Mouse (Mus musculus): ENCODE measurements around the gene Cavin1. TPM values are rescaled to one million over a fixed set of nuclear protein-coding genes. Genes with fewer than 3 reads are reported as not detected.

The Cavin1 gene
- polyA plus RNA-seq, 2 experiments from 2014 or later, result 1.8 to 3.1 TPM

GRCm38 (mm10) chr11:100908112-100908511 lies 62.6 kb downstream of the Cavin1 start:
- ATAC-seq, result no peak

- no peak for ATAC-seq
These were observed 63.8 kb downstream of the Cavin1 start for GRCm38 (mm10) chr11:100906885-100907284.

Other genes with a start within 250 kb of the Cavin1 start
- 10 to 100 TPM; 21.2 to 35.8 TPM for gene Rab5c, start 232.7 kb downstream of the Cavin1 start, polyA plus RNA-seq (2017; shearing (Covaris generic))
- gene Kcnh4, start 210.9 kb downstream of the Cavin1 start, polyA plus RNA-seq (2017; shearing (Covaris generic)), result not detected
- gene Hcrt, start 208.0 kb downstream of the Cavin1 start, polyA plus RNA-seq (2017; shearing (Covaris generic)), result not detected
- gene Ghdc, start 199.9 kb downstream of the Cavin1 start, polyA plus RNA-seq (2017; shearing (Covaris generic)), result 1 to 10 TPM; 2.7 to 3.1 TPM
- 10 to 100 TPM; 39.3 to 53.2 TPM for gene Stat5b, start 120.2 kb downstream of the Cavin1 start, polyA plus RNA-seq (2017; shearing (Covaris generic))
- gene Stat5a, start 111.5 kb downstream of the Cavin1 start, polyA plus RNA-seq (2017; shearing (Covaris generic)), result 10 to 100 TPM; 37.9 to 52.4 TPM
- 100 to 1,000 TPM; 105 to 122 TPM for gene Stat3, start 31.3 kb downstream of the Cavin1 start, polyA plus RNA-seq (2017; shearing (Covaris generic))
- gene Atp6v0a1, start 38.6 kb upstream of the Cavin1 start, polyA plus RNA-seq (2017; shearing (Covaris generic)), result 10 to 100 TPM in 1 of 2 experiments, 1 to 10 TPM in 1; 7.0 to 15.7 TPM
- gene Naglu, start 99.1 kb upstream of the Cavin1 start, polyA plus RNA-seq (2017; shearing (Covaris generic)), result 1 to 10 TPM; 7.6 to 7.9 TPM
- gene Hsd17b1, start 107.5 kb upstream of the Cavin1 start, polyA plus RNA-seq (2017; shearing (Covaris generic)), result under 1 TPM in 1 of 2 experiments, not detected in 1; 0.32 TPM
- 10 to 100 TPM; 17.4 to 27.7 TPM for gene Coasy, start 111.7 kb upstream of the Cavin1 start, polyA plus RNA-seq (2017; shearing (Covaris generic))
- gene Mlx, start 116.4 kb upstream of the Cavin1 start, polyA plus RNA-seq (2017; shearing (Covaris generic)), result 10 to 100 TPM; 60.2 to 68.1 TPM
- gene Psmc3ip, start 124.5 kb upstream of the Cavin1 start, polyA plus RNA-seq (2017; shearing (Covaris generic)), result 1 to 10 TPM; 8.4 to 9.8 TPM
- 10 to 100 TPM; 16.1 to 27.9 TPM for gene Retreg3, start 149.0 kb upstream of the Cavin1 start, polyA plus RNA-seq (2017; shearing (Covaris generic))
- 10 to 100 TPM; 24.9 to 34.0 TPM for gene Tubg1, start 149.1 kb upstream of the Cavin1 start, polyA plus RNA-seq (2017; shearing (Covaris generic))
- gene Tubg2, start 185.0 kb upstream of the Cavin1 start, polyA plus RNA-seq (2017; shearing (Covaris generic)), result 1 to 10 TPM; 1.4 to 3.5 TPM
- gene Cntnap1, start 199.6 kb upstream of the Cavin1 start, polyA plus RNA-seq (2017; shearing (Covaris generic)), result under 1 TPM in 1 of 2 experiments, not detected in 1; 0.17 TPM
- gene Plekhh3, start 200.5 kb upstream of the Cavin1 start, polyA plus RNA-seq (2017; shearing (Covaris generic)), result not detected
- gene Ccr10, start 204.6 kb upstream of the Cavin1 start, polyA plus RNA-seq (2017; shearing (Covaris generic)), result 1 to 10 TPM in 1 of 2 experiments, under 1 TPM in 1; 0.36 to 2.0 TPM

All from CD4-positive, CD25-positive, alpha-beta regulatory T cell, adult 4 months (primary cell).